Mouse (Mus musculus) adrenal gland (tissue): ENCODE results near the gene Kdelr3.

Source experiments
- intact Hi-C: fragments of 180-260 bp; cut with DNase I; formaldehyde crosslinking; loops from one replicate; pipeline ENCODE4 v1.15.1; 2025
- microRNA-seq, 2 experiments: library from miRNA; unstranded; fragments of <30 nt; microRNA quantifications; one replicate each; pipeline ENCODE4; 2019

The Kdelr3 gene

GRCm38 (mm10) chr15:79559649-79560048, 43.4 kb downstream of the Kdelr3 start:
- intact Hi-C loops = no loop called here

DNA sequence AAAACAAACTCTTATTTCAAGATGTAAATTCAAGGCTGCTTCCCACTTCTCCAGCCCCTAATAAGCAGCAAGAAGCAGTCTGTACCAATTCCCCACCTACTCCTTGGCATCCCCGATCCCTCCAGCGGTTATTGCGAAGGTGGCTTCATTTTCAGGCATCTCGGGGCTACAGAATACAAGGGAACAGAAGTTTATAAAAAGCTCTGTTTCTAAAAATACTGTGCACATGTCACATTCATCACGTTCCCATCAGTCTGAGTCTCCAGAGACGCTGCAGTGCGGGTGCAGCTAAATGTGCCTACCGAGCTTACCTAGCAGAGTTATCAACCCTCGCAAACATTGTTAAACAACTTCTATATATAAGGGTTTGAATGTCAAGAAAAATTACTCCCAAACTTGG, 46.2 kb downstream of the Kdelr3 start:
- intact Hi-C loops = no loop called here

DNA sequence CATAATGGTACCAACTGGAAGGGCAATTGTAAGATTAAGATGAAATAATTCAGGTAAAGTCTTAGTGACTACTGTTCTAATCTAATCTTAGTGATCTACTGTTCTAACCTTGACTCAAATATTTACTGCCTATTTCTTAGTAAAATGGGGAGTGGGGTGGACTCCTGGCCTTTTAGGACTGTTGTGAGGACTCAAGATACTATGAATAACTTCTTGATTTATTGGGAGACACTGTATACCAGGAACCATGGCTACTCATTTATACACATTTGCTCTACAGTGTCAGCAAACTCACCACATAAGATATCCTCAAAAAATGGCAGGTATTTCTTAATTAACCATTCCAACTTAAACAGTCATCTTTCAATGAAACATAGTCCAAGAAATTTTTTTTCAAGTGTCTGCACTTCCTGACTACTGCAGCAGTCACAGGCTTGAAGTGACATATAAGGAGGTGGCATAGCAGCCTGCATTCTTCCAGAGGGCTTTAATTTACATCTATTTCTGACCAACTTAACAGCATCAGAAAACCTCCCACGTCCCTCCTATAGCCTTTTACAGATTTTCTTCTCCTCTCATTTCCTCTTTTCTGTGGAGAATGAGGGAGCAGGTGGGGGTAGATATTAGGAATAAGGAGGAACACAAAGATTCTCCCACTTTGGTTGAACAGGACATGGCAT, 59.5 kb downstream of the Kdelr3 start:
- intact Hi-C loops = no loop called here

DNA sequence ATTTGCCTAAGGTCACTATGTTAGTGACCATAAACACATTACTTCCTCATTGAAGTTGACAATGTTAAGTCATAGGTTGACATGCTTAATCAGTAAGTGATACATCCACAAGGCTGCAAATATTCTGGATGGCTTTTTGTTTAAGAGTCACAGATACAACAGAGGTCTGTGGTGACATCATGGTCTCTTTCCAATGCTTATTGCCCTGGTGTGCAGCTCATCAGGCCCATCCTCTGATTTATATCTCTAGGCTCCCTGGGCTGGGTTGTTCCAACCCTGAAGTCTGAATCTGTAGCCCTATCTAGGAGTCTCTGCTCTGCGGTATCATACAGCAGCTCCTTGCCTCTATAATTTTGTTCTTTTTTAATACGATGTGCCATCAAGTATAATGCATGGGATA, 60.7 kb downstream of the Kdelr3 start:
- intact Hi-C loops = no loop called here

Small RNA genes within 50 kb of the gene (microRNA-seq; reads per million reads assigned to microRNA genes)
- 0 reads per million in 2 experiments for gene Gm44302
